In the genomic region with DNA sequence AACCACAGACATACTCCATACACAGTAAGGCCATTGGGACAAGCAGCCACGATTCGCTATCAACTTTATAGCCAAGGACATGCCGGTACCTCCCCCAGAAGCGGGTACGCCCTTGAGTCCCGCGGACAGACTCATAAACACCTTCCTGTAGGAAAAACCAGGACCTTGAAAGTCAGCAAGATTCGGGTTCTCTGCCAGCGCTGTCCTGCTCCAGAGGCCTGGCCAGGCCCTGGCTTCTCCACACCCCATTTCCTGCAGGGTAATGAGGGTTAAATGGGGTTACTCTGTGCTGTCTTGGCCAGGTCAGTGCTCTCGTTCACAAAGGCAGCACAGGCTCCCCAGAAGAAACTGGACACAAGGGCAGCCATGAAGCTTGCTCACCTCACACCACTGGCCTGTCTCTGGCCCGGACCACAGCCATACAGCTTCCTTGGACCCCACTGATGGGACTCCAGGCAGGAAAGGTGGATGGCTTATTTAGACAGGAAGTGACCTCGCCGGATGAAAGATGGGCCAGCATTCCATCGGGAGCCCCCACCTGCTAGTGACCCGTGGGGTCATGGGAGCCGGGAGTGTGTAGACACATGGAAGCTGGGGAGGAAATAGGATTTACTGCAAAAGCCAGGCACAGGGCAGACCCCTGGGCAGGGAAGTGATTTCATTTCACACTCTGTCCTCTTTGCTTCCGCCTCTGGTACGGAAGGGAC, we compare ENCODE assay signal across 9 mouse cellular contexts. TPM values are rescaled to one million over a fixed set of nuclear protein-coding genes. Genes with fewer than 3 reads are reported as not detected.
DNase-seq lines count a peak whose midpoint lies in the region; ATAC-seq and TF ChIP-seq lines count a peak whose summit lies in the region.
"Had no signal": no experiment of that assay in that cellular context is flagged by ENCODE, and none has a peak within 500 bp of the region (broad histone marks: within the 10 kb centered on the region; RNA-seq: fewer than 3 reads in every experiment).

No protein-coding gene starts in this region.

- no peak for TF ChIP-seq POLR2A in cerebellum, adult 2 months (IDR thresholded peaks at IDR 0.05; ENCODE audit: borderline replicate concordance, insufficient read depth, low read length)

- TF ChIP-seq CTCF in cerebellum, adult 2 months (IDR thresholded peaks at IDR 0.05; ENCODE audit: borderline replicate concordance, insufficient read depth, low read depth, low read length) = no peak

- WGBS in cerebellum, adult 2 months = 82% methylated on average over 18 of the region's 18 CpGs
- 45% methylated on average over 18 of the region's 18 CpGs for WGBS in embryonic facial prominence, embryonic 12.5 days
- 69% methylated on average over 18 of the region's 18 CpGs for WGBS in hindbrain, embryonic 16.5 days
- 51% methylated on average over 18 of the region's 18 CpGs for WGBS in liver, embryonic 15.5 days (ENCODE audit: insufficient replicate concordance)

- peak overlapping the region; percentile 15 for H3K27ac ChIP-seq in cerebellum, adult 2 months (ENCODE audit: insufficient read depth, low read length)
- H3K27ac ChIP-seq in embryonic facial prominence, embryonic 12.5 days = peak overlapping the region; percentile 63; the same call in 1 of the 2 replicates
- peak overlapping the region; percentile 42; the same call in 1 of the 2 replicates for H3K27ac ChIP-seq in hindbrain, embryonic 16.5 days (ENCODE audit: low read depth, low read length)
- H3K27ac ChIP-seq in liver, embryonic 15.5 days (replicated peaks) = 0 out of 2 replicates have a peak overlapping the region, but pooled peaks have one; percentile 20

- no peak overlapping the region for H3K4me3 ChIP-seq in cerebellum, adult 2 months (replicated peaks; ENCODE audit: insufficient read depth, low read depth, low read length)
- H3K4me3 ChIP-seq in embryonic facial prominence, embryonic 12.5 days = no peak overlapping the region
- H3K4me3 ChIP-seq in hindbrain, embryonic 16.5 days (ENCODE audit: low read length) = no peak overlapping the region
- H3K4me3 ChIP-seq in liver, embryonic 15.5 days (replicated peaks) = no peak overlapping the region
- H3K4me3 ChIP-seq: myocyte had no signal

- no peaks in the 10 kb centered on the region for H3K27me3 ChIP-seq in cerebellum, adult 2 months (ENCODE audit: control insufficient read depth, insufficient read depth, low read length)
- H3K27me3 ChIP-seq in embryonic facial prominence, embryonic 12.5 days = no peaks in the 10 kb centered on the region
- H3K27me3 ChIP-seq in hindbrain, embryonic 16.5 days (replicated peaks; ENCODE audit: control insufficient read depth, insufficient read depth, low read length) = no peaks in the 10 kb centered on the region
- H3K27me3 ChIP-seq in liver, embryonic 15.5 days = no peaks in the 10 kb centered on the region

- H3K9ac ChIP-seq in embryonic facial prominence, embryonic 12.5 days = no peak overlapping the region
- H3K9ac ChIP-seq in hindbrain, embryonic 16.5 days (ENCODE audit: low read depth, low read length) = no peak overlapping the region
- H3K9ac ChIP-seq in liver, embryonic 15.5 days = no peak overlapping the region

- H3K4me1 ChIP-seq in cerebellum, adult 2 months (ENCODE audit: control insufficient read depth, insufficient read depth, low read length) = peaks cover 27% of the 10 kb centered on the region
- peaks cover 25% of the 10 kb centered on the region for H3K4me1 ChIP-seq in embryonic facial prominence, embryonic 12.5 days
- peaks cover 19% of the 10 kb centered on the region for H3K4me1 ChIP-seq in hindbrain, embryonic 16.5 days (ENCODE audit: control insufficient read depth, insufficient read depth, low read depth, low read length)
- H3K4me1 ChIP-seq in liver, embryonic 15.5 days (replicated peaks) = peaks cover 15% of the 10 kb centered on the region

- no peaks in the 10 kb centered on the region for H3K36me3 ChIP-seq in embryonic facial prominence, embryonic 12.5 days
- no peaks in the 10 kb centered on the region for H3K36me3 ChIP-seq in hindbrain, embryonic 16.5 days (ENCODE audit: control insufficient read depth, insufficient read depth, low read length)
- no peaks in the 10 kb centered on the region for H3K36me3 ChIP-seq in liver, embryonic 15.5 days (replicated peaks)

- ATAC-seq in embryonic facial prominence, embryonic 12.5 days (ENCODE audit: insufficient number of reproducible peaks, insufficient read depth, low FRiP score, low TSS enrichment) = no peak
- no peak for ATAC-seq in hindbrain, embryonic 16.5 days
- ATAC-seq in liver, embryonic 15.5 days (ENCODE audit: insufficient read depth) = 0 out of 2 replicates have a peak, but pooled peaks have one; percentile 32
- no peak for ATAC-seq in megakaryocyte-erythroid progenitor cell, adult 5-6 weeks (replicated peaks; ENCODE audit: low FRiP score, low TSS enrichment, poor library complexity, severe bottlenecking)
- ATAC-seq in activated CD4-positive, CD25-positive, alpha-beta regulatory T cell, adult 4 months = no peak

- H3K4me2 ChIP-seq in embryonic facial prominence, embryonic 12.5 days (replicated peaks) = no peak overlapping the region
- H3K4me2 ChIP-seq in hindbrain, embryonic 16.5 days (ENCODE audit: low read length) = no peak overlapping the region
- no peak overlapping the region for H3K4me2 ChIP-seq in liver, embryonic 15.5 days

- DNase-seq in cerebellum, adult 2 months = no peak
- no peak for DNase-seq in cerebellum, adult 11 months
- DNase-seq in cerebellum, postnatal 10 days = no peak

- H3K9me3 ChIP-seq in embryonic facial prominence, embryonic 12.5 days = no peaks in the 10 kb centered on the region
- no peaks in the 10 kb centered on the region for H3K9me3 ChIP-seq in hindbrain, embryonic 16.5 days (ENCODE audit: control insufficient read depth, low read length)
- peaks cover 3% of the 10 kb centered on the region; the same call in 1 of the 2 replicates for H3K9me3 ChIP-seq in liver, embryonic 15.5 days (replicated peaks)

RNA-seq across cellular contexts. Expression of gene Pald1, which starts 12.9 kb away (rescaled TPM):
- polyA plus RNA-seq in cerebellum, adult 2 months (2012; rRNA removed) = 15.5 and 15.6 TPM in 2 replicates
- 26.7 and 28.6 TPM in 2 replicates for polyA plus RNA-seq in embryonic facial prominence, embryonic 12.5 days (2016; fragmentation: Nextera tagmentation; extraction: Ambion mirVana)
- 26.9 and 30.6 TPM in 2 replicates for polyA plus RNA-seq in hindbrain, embryonic 16.5 days (2015; fragmentation: Nextera tagmentation; extraction: Ambion mirVana)
- 6.6 and 7.2 TPM in 2 replicates for polyA plus RNA-seq in liver, embryonic 15.5 days (2015; fragmentation: Nextera tagmentation; extraction: Ambion mirVana)
- not detected in 2 replicates for total RNA-seq in megakaryocyte-erythroid progenitor cell, adult 5-6 weeks (2014; fragmentation: Nextera tagmentation)
- total RNA-seq in megakaryocyte-erythroid progenitor cell, adult 5-6 weeks (2017) = not detected in 2 replicates
- not detected for polyA plus RNA-seq in activated CD4-positive, CD25-positive, alpha-beta regulatory T cell, adult 4 months (2017; shearing (Covaris generic))

RNA-seq across cellular contexts. Expression of gene Nodal, which starts 47.3 kb away (rescaled TPM):
- 0.68 and 0.97 TPM in 2 replicates for polyA plus RNA-seq in cerebellum, adult 2 months (2012; rRNA removed)
- polyA plus RNA-seq in embryonic facial prominence, embryonic 12.5 days (2016; fragmentation: Nextera tagmentation; extraction: Ambion mirVana) = 0.10 TPM in 1 of 2 replicates, not detected in the other
- 0.24 and 0.56 TPM in 2 replicates for polyA plus RNA-seq in hindbrain, embryonic 16.5 days (2015; fragmentation: Nextera tagmentation; extraction: Ambion mirVana)
- 0.55 and 0.56 TPM in 2 replicates for polyA plus RNA-seq in liver, embryonic 15.5 days (2015; fragmentation: Nextera tagmentation; extraction: Ambion mirVana)
- total RNA-seq in megakaryocyte-erythroid progenitor cell, adult 5-6 weeks (2014; fragmentation: Nextera tagmentation) = not detected in 2 replicates
- total RNA-seq in megakaryocyte-erythroid progenitor cell, adult 5-6 weeks (2017) = not detected in 2 replicates
- not detected for polyA plus RNA-seq in activated CD4-positive, CD25-positive, alpha-beta regulatory T cell, adult 4 months (2017; shearing (Covaris generic))
